Mouse (Mus musculus): ENCODE data around the gene Trpm3.

Trpm3 gene

DNA sequence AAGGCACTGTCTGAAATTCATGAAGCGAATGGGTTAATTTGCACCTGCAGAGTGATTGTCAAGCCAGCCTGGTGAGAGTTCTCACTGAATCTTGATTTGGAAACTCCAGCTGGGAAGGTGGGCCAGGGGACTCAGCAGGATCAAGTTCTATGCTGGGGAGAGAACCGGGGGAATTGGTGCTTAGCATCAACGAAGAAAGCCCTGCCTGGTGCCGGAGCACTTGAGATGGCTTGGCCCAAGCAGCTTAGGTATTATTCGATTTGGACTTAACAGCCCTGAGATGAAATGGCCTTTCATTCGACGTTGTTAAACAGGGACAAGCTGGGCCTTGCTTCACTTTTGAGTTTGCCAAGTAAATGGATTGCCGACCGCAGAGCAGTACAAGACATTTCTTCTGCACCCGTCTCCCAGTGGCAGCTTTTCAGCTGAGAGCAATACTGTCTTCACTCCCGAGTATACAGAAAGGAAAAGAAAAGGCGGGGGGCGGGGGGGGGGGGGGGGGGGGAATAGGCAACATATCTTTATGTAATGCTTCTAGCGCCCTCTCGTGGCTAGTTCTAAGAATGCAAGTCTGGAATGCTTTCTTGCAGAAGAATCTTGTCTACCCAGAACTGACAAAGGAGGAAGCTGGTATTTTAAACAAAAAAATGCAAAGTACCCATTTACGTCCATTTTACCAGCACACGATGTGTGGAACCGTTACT is 165.3 kb downstream of the Trpm3 start:
- DNase-seq (ENCODE audit: low read depth in 2 of 2, low spot score in 2 of 2), result no peak

DNA sequence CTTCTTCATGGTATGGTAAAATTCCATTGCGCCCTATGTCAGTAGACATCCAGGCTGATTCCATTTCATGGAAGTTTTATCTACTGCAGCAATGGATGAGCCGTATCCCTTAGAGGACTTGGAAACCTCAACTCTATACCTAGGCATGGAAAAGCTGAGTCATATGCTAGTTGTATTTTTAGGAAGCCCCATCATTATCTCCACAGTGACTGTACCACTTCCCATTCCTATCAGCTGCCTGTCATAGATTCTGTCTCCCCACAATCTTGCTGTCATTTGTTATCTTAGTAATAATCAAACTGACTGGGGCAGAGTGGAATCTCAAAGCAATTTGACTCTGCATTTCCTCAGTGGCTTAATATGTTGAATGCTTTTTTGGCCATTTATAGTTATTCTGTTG is 169.2 kb downstream of the Trpm3 start:
- no peak for DNase-seq (ENCODE audit: low read depth in 2 of 2, low spot score in 2 of 2)

DNA sequence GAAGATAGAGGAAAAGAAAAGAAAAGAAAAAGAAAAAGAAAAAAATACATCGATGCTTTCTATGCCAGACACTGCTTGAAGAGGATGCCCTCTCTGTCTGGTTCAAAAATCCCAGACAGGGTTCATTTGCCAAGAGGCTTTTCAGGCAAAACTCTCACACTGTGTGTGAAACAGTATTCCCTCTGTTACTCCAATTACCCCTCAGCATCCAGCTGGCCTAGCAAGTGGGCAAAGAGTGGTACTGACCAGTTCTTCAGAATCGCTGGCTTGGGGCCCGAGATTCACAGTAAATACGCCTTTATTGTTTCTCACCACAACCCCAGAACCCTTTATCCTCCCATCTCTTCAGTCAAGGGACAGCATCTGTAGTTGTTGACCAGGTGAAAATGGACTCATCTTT is 178.5 kb downstream of the Trpm3 start:
- no peak for DNase-seq (ENCODE audit: low read depth in 2 of 2, low spot score in 2 of 2)

DNA sequence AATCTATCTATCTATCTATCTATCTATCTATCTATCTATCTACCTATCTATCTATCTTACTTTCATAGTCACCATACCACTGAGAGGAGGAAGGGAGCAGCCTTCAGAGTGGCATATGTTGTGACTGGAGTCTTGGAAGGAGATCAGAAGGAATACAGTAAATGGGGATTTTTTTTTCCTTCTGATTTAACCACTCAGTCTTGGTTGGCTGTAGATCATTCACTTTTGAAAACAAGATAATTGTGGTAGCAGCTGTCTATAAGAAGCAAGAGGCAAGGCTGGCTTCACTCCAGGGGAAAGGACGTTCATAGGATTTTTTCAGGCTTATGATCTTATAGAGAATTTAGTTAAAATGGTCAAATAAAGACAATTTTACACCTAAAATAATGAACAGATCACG is 188.0 kb downstream of the Trpm3 start:
- DNase-seq (ENCODE audit: low read depth in 2 of 2, low spot score in 2 of 2), result no peak

DNA sequence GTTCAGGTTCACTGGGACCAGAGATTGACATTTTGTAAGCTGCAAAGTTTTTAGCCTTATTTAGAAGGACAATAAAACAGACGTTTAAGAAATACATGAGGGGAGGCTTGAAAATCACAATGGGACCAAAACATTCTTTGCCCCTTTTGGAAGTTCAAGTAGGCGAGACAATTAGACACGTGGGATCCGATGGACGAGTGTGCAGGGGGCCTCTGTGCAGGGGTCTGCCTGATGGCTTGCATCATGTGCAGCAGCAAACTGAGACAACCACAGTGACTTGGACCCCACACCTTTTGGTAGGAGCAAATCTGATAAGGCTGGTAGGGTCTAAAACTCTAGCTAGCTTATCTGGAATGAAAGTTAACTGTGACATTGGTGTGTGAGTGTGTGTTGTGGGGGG is 188.4 kb downstream of the Trpm3 start:
- no peak for DNase-seq (ENCODE audit: low read depth in 2 of 2, low spot score in 2 of 2)

DNA sequence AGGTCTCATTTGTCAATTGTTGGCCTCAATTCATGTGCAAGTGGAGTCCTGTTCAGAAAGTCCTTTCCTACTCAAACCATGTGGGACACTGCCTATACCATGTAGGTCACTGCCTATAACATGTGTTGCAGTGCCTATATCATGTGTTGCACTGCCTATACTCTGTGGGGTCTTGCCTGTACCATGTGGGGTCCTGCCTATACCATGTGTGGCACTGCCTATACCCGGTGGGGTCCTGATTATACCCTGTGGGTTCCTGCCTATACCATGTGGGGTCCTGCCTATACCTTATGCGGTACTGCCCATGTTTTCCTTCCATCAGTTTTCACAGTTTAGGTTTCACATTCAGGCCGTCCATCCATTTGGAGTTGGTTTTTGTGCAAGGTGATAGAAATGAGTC is 197.4 kb downstream of the Trpm3 start:
- no peak for DNase-seq (ENCODE audit: low read depth in 2 of 2, low spot score in 2 of 2)

DNA sequence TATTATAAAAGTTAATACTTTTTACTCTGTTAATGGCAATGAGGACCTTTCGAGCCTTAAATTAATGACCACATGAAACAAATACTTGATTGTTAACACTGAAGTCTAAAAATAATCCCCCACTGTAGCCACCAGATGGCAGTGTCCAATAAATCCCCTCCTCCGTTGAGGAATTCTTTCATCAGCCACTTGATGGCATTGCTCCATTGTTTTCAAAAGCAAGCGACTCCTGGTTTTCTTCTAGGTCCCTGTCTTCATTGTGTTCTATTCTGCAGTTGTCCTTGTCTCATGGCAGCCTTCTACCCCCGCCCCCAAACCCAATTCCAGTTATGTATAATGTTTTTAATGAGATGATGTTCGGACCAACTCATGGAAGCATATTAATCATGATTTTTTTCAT is 198.6 kb downstream of the Trpm3 start:
- DNase-seq (ENCODE audit: low read depth in 2 of 2, low spot score in 2 of 2), result no peak

DNA sequence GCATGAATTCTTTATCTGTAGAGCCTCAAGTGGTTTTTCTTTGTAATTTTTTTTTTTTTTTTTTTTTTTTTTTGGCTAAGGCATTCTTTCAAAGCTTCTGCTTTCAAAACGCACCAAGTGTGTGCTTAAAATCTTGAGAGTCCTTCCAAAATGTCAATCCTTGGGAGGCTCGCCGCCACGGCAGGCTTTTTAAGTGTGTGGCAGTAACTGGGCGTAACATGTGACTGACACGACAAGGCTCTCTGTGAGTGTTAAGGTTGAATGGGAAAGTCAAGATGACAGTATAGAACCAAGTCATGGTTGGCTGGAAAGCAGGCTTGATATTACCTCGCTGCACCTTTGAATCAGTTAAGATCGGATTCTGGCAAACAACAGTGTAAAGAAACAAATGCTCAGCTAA is 200.1 kb downstream of the Trpm3 start:
- no peak for DNase-seq (ENCODE audit: low read depth in 2 of 2, low spot score in 2 of 2)

DNA sequence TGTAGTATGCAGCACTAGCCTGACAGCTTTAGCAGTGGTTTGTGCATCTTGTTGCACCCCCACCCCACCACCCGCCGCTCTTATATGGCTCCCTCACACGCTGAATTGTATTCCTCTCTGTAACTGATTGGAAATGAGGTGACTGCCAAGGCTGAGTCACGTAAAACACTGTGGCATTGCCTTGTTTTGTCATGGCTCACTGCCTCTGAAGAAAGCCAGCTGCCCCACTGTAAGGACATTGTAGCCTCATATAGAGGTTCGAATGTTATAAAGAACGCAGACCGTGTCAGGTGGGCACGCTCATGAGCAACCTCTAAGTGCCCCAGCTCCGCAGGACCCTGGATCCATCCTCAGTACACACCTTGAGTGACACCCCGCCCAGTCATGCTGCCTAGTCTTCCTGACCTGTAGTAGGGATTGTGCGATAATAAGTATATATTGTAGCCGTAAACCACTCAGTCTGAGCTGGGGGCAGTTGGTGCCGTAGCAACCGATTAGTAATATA is 215.2 kb downstream of the Trpm3 start:
- DNase-seq (ENCODE audit: low read depth in 2 of 2, low spot score in 2 of 2), result no peak

DNA sequence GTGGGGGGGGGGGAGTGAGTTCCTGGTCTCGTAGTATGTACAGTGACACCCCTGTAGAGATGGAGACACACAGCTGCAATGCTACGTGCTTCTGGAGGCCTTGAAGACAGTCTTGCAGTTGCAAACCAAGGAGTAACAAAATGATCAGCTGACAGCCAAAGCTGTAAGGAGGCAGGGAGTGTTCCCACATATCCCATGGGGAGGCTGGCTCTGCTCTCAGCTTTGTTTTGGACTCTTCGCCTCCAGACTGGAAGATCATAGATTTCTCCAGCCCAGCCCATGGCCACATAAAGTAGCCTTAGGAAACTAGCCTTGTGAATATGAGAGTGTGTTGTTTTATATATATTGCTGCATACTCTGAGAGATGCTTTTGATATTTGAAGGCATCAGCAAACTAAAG is 248.0 kb downstream of the Trpm3 start:
- DNase-seq (ENCODE audit: low read depth in 2 of 2, low spot score in 2 of 2), result no peak

DNA sequence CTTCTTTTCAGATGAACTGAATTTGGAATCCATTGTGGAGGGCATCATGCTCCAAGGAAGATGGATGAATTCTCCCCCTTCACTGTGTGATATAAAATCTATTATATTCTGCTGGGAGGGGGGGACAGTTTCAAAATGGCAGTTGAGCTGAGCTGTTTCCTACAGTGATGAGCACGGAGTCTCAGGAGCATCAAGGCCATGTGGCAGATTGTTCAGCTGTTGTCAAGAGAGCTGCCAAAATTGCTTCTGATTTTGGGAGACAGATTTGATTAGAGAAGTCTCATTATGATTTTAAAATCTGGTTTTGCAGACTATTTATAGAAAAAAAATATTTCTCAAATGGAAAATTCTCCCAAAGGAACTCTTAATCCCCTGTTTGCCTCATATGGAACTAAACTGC is 255.9 kb downstream of the Trpm3 start:
- DNase-seq (ENCODE audit: low read depth in 2 of 2, low spot score in 2 of 2), result no peak

DNA sequence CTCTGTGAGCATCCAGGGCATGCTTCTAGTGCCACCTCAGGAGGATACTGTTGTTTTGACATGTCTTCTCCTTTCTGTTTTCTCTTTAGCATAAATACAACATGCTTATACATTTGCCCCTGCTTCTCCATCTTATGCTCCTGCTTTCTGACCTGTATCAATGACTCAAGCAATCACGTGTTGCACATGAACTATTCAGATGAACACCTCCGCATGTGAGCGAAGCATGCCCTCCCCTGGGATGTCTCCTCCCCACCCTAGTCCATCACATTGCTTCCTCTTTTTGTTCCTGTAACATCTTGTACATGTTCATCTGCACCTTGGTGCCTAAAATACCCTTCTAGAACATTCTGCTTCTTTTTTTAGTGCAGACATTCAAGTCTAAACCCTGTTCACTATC is 265.2 kb downstream of the Trpm3 start:
- no peak for DNase-seq (ENCODE audit: low read depth in 2 of 2, low spot score in 2 of 2)

DNA sequence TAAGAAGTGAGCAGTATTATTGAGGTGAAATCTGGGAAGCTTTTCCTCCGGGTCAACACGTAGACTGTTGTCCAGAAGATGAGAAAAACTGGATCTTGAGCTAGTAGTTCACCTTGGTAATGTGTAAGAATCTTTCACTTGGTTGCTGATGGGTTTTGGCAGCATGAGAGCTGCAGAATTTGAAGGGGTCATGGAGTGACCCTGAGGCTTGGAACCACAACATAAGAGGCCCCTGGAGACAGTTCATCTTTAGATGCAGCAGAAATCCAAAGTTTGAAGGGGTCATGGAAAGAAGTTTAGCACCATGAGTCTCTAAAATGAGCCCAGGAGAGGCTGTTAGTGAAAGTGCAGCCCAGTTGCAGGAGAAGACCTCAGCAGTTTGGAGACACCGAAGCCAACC is 279.4 kb downstream of the Trpm3 start:
- no peak for DNase-seq (ENCODE audit: low read depth in 2 of 2, low spot score in 2 of 2)

DNA sequence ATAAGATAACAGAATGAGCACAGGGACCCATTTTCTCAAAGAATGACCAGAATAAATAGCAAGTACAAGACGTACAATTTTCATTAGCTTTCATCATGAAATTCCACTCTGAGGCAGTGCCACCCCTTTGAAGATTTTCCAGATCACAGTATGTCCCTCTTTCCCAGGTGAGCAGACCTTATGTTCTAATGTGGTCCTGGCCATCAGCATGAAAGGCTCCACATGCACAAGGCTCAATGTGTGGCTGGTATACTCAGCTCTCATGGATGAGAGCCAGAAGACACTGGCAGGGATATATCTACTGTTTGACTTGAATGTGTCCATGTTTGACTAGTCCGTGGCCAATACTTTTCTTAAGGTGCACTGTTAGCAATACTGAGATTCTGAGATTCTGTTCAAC is 298.4 kb downstream of the Trpm3 start:
- no peak for DNase-seq (ENCODE audit: low read depth in 2 of 2, low spot score in 2 of 2)

DNA sequence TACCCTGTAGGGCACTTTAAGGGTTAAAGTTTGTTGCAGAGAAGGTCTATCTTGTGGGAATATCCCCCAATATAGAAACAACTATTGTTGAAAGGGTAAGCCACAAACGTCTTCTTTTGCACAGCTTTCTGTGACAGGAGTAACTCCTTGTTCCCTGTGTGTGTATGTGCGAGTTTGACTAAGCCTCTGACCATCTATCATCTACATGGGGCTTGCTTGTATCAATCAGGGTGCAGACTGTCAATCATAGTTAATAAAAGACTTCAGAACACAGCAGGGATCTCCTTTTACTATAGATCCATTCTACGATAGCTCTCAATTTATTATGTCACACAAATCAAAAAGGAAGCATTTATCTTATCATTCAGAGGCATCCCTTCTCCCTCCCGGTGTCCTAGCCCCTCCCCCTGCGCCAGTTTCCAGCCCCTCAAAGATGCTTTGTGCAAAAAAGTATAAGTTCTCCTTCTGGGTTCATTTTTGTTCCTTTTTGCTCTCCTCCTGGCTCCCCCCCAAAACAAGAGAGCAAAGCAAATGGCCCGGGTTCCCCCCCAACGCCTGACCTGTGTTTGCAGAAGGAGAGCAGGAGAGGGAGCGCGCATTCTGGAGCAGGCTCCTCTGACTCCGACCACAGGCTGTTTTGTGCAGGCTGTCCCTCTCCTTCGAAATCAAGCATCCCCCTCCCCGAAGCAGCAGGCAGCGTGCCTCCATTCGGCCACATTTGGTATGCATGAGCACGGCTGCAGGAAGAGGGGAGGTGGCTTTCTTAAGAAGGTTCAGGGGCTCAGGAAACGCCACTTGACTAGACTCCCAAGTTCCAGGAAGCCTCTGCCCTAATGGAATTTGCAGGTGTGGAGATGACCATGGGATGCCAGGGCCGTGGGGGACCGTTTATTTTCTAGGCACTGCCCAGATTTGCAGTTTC is 308.8 kb downstream of the Trpm3 start:
- no peak for DNase-seq (ENCODE audit: low read depth in 2 of 2, low spot score in 2 of 2)

DNA sequence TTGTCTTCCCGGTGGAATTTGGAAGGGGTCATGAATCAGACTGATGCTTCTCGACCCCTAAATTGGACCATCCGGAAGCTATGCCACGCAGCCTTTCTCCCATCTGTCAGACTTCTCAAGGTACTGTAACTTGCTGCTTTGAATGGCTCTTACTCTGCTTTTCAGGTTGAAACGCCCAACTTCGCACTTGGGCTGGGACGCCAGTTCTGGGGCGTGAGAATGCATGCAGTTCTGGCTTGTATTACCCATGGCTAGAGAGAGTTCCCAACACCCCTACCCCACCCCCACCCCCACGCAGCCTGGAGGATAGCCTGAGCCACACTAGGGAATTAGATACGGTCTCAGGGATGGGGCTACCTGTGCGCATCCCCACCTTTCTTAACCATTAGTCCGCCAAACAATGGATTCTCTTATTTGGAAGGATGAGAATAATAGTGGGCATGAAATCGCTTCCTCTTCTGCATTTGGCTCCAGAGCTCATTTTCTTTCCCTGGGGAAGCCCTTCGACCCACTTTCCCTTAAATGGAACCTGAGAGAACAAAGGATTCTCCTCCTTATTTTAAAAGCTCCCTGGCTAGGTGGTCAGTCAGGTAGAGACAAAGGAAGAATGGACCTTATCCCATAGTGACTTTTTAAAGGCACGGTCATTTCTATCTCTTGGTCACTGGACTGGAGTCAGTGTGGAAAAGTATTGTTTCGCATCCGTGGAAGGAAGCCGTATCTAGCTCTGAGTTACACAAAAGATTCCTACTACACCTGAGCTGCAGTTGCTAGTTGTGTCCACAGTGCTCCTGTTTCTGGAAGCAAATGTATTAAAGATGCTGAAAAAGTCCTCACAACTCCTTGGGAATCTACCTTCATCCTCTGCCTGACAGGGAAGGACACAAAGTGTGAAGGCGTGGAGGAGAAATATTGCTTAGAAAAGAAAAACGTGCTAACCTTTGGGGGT is 309.8 kb downstream of the Trpm3 start:
- no peak for DNase-seq (ENCODE audit: low read depth in 2 of 2, low spot score in 2 of 2)

DNA sequence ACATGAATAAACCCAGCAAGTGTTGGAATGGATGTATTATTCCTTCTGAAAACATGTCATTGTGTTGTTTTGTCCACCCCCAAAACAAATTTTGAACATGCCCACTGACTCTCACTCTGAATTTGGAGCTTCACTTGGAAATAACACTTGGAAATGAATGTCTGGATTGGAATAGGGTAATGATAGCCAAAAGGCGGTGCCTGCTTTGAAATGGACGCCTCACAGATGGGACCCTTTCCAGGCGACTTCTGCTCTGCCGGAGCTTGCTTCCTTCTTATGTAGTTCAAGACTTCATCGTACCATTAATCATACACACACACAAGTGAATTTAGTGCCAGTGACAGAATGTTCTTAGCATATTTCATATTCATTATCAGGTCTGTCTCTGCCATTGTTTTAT is 312.4 kb downstream of the Trpm3 start:
- no peak for DNase-seq (ENCODE audit: low read depth in 2 of 2, low spot score in 2 of 2)

DNA sequence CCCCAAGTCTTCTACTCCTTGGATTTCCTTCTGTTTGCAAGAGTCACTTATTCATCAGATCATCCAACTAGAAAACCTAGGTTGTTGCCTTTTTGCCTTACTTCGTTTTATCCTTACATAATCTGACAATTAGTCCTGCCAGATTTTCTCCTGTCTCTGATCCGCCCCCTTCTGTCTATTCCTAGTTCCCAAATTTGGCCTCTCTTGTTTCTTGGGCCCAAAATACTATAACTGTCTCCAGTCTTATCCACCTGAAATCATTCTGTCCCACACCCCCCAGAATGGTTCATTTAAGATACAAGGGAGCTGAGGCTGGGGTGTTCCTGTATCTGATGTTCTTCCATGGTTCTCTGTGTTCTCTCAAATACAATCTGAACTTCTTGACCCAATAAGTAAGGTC is 318.1 kb downstream of the Trpm3 start:
- DNase-seq (ENCODE audit: low read depth in 2 of 2, low spot score in 2 of 2), result no peak

DNA sequence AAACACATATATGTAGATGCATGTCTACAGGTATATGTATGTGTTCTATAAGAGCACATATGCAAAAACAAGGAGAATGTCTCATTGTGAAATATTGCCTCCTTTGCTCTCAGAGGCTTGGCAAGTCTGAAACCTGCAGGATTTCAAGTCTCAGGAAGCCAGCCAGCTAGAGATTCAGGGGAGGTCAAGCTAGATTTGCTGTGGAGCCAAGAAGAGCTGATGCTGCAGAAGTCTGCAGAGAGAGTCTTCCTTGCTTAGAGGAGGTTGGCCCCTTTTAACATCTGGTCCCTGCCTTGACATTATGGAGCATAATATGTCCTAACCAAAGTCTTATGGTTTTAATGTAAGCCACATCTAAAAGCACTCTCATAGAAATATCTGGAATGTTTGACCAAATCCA is 323.2 kb downstream of the Trpm3 start:
- DNase-seq (ENCODE audit: low read depth in 2 of 2, low spot score in 2 of 2), result no peak

DNA sequence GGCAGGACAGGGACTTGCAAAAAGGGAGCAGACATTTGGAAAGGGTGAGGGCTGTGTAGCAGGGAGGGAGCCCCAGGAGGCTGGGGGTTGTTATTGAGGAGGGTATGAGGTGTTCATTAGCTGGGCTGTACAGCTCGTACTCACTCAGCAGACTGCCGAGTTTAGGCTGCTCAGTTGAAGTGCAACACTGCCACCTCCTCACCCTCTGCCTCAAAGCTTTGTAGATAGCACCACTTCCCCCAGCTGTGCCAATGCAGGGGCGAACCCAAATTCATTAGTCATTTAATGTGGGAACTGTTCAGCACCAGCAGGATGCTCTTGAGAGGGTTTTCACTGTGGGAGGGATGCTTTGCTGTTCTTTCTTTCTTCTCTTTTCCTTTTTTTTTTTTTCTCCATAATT is 324.7 kb downstream of the Trpm3 start:
- no peak for DNase-seq (ENCODE audit: low read depth in 2 of 2, low spot score in 2 of 2)

DNA sequence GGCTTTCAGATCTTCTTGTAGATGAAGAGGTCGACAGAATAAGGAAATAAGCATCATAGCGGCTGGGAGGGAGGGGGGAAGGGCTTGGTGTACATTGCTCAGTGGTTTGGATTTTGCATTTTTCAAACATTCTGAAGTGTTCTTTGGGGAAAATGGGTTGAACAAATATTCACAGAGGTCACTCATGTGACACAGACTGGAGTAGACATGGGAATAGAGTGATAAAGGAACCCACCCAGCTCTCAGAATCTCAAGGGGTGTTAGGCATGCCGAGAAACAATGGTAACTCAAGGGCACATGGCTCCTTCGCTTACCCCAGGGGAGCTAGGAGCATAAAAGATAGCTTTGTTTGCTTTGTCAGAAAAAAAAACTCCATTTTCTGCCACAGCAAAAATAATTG is 330.8 kb downstream of the Trpm3 start:
- no peak for DNase-seq (ENCODE audit: low read depth in 2 of 2, low spot score in 2 of 2)

Measured in CD8-positive naive resting alpha-beta T cell, adult 2 months (primary cell).